Mouse (Mus musculus): ENCODE data around the gene Nrxn3. TPM values are rescaled to one million over a fixed set of nuclear protein-coding genes. Genes with fewer than 3 reads are reported as not detected.

Gene Nrxn3
- polyA plus RNA-seq, 1 experiment from 2014 or later, result 1.3 TPM

DNA sequence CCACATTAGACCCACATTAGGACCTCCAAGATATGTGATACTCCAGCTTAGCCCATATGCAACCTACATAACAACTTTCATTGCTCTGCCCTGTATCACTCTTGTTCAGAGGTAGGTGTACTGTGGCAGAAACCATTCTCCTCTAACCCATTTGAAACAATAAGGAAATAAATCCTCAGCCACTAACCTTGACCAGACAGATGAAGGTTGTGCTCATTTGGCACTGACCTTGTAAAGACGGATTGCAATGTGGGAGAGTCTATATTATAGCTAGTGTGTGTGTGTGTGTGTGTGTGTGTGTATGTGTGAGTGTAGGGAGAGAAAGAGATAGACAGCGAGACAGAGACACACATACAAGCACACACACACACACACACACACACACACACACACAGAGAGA, 253.9 kb downstream of the Nrxn3 start:
- no peak overlapping the region for H3K4me3 ChIP-seq (ENCODE audit: low read length)
- H3K9me3 ChIP-seq (replicated peaks; ENCODE audit: control insufficient read depth, low read length), result no peaks in the 10 kb centered on the region
- H3K27ac ChIP-seq (ENCODE audit: low read length), result no peak overlapping the region
- H3K27me3 ChIP-seq (ENCODE audit: control insufficient read depth, insufficient read depth, low read length), result no peaks in the 10 kb centered on the region
- 71% methylated on average over 2 of the region's 2 CpGs for WGBS
- no peak overlapping the region for H3K4me2 ChIP-seq (ENCODE audit: low read depth, low read length)
- no peak overlapping the region for H3K9ac ChIP-seq (ENCODE audit: low read length)
- no peaks in the 10 kb centered on the region for H3K36me3 ChIP-seq (ENCODE audit: control insufficient read depth, insufficient read depth)
- no peak for ATAC-seq (replicated peaks; ENCODE audit: extremely low read depth, insufficient read depth, low FRiP score)
- no peaks in the 10 kb centered on the region for H3K4me1 ChIP-seq (ENCODE audit: control insufficient read depth, insufficient read depth, low read length)

DNA sequence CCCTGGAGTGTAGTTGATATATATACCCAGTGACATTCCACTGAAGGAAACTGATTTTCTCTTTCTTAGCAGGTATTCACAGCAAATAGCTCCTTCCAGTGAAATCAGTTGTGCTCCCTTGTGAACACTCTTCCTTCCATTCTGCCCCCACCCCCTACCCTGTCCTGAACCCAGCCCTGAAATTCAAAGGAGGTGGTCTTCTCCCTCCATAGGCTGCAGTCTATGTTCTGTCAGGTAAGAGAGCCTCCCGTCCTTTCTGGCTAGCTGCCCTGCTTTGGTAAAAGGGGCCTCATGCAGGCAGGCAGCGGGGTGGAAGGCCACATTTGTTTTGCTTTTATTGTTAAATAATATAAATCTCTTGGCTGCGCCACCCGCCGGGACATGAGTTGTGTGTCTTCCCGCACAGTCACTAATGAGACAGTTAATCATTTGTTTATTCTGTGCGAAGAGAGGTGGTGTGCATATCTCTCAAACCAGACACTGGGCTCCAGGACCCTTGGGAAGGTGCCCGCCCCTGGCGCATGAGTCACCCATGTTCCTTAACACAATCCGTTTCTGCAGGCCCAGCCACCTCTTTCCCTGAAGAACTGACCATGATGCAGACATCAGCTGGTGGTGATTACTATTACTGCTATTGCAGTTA, 261.1 kb downstream of the Nrxn3 start:
- H3K4me1 ChIP-seq (ENCODE audit: control insufficient read depth, insufficient read depth, low read length), result peaks cover 12% of the 10 kb centered on the region
- H3K9me3 ChIP-seq (replicated peaks; ENCODE audit: control insufficient read depth, low read length), result no peaks in the 10 kb centered on the region
- H3K9ac ChIP-seq (ENCODE audit: low read length), result no peak overlapping the region
- no peak overlapping the region for H3K27ac ChIP-seq (ENCODE audit: low read length)
- H3K4me2 ChIP-seq (ENCODE audit: low read depth, low read length), result no peak overlapping the region
- H3K27me3 ChIP-seq (ENCODE audit: control insufficient read depth, insufficient read depth, low read length), result no peaks in the 10 kb centered on the region
- no peak overlapping the region for H3K4me3 ChIP-seq (ENCODE audit: low read length)
- peak; percentile 83; the same call in 1 of the 2 replicates for ATAC-seq (replicated peaks; ENCODE audit: extremely low read depth, insufficient read depth, low FRiP score)
- no peaks in the 10 kb centered on the region for H3K36me3 ChIP-seq (ENCODE audit: control insufficient read depth, insufficient read depth)
- 27% methylated on average over 10 of the region's 10 CpGs for WGBS

DNA sequence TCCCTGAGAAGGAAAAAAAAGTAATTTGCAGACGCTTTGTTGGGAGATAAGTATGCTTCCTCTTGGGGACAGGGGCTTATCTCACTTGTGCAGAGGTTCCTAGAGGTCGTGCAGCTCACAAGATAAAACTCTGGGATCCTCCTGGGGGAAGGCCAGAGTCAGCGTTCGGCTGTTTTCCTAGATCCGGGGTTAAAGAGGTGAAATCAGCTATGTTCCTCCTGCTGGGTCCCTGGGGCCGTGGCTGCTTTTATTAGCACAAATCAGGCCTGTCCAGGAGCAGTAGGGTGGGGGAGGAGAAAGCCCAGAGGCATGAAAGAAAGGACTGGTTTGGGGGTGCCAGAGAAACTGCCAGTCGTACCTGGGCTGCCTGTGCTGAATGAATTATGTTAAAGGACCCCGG, 261.7 kb downstream of the Nrxn3 start:
- peak; percentile 77 for ATAC-seq (replicated peaks; ENCODE audit: extremely low read depth, insufficient read depth, low FRiP score)
- Histone ChIP-seq H3K9me3 (replicated peaks; ENCODE audit: control insufficient read depth, low read length) (no peaks in the 10 kb centered on the region), H3K4me3 (ENCODE audit: low read length) (0 out of 2 replicates have a peak overlapping the region, but pooled peaks have one; percentile 4), H3K36me3 (ENCODE audit: control insufficient read depth, insufficient read depth) (no peaks in the 10 kb centered on the region), H3K9ac (ENCODE audit: low read length) (no peak overlapping the region), H3K4me2 (ENCODE audit: low read depth, low read length) (peak overlapping the region; percentile 38), H3K27ac (ENCODE audit: low read length) (peak overlapping the region; percentile 63), H3K27me3 (ENCODE audit: control insufficient read depth, insufficient read depth, low read length) (no peaks in the 10 kb centered on the region), H3K4me1 (ENCODE audit: control insufficient read depth, insufficient read depth, low read length) (peaks cover 12% of the 10 kb centered on the region)
- WGBS, result 7% methylated on average over 8 of the region's 8 CpGs

DNA sequence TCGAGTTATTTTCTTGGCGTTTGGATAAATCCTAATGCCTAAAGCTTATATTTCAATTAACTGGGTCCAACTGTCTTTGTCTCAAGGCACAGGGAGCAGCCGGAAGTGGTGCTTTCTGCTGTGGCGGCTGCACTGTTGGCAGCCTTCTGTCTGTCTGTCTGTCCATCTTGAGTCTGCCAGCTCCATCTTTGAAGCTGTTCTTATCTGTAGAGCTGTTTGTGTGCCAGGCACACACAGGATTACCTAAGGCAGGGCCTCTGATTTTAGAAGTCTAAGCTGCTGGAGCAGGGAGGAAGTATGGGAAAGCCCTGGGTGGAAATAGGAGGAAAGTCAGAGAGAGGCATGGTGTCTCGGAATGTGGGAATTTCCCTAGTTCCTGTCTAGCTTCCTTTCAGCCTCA, 262.1 kb downstream of the Nrxn3 start:
- H3K4me2 ChIP-seq (ENCODE audit: low read depth, low read length), result peak overlapping the region; percentile 38
- 26% methylated on average over 5 of the region's 5 CpGs for WGBS
- H3K4me1 ChIP-seq (ENCODE audit: control insufficient read depth, insufficient read depth, low read length), result peaks cover 12% of the 10 kb centered on the region
- H3K27ac ChIP-seq (ENCODE audit: low read length), result peak overlapping the region; percentile 63
- H3K36me3 ChIP-seq (ENCODE audit: control insufficient read depth, insufficient read depth), result no peaks in the 10 kb centered on the region
- no peaks in the 10 kb centered on the region for H3K27me3 ChIP-seq (ENCODE audit: control insufficient read depth, insufficient read depth, low read length)
- no peaks in the 10 kb centered on the region for H3K9me3 ChIP-seq (replicated peaks; ENCODE audit: control insufficient read depth, low read length)
- H3K9ac ChIP-seq (ENCODE audit: low read length), result no peak overlapping the region
- H3K4me3 ChIP-seq (ENCODE audit: low read length), result 0 out of 2 replicates have a peak overlapping the region, but pooled peaks have one; percentile 4
- peak; percentile 35; the same call in 1 of the 2 replicates for ATAC-seq (replicated peaks; ENCODE audit: extremely low read depth, insufficient read depth, low FRiP score)

DNA sequence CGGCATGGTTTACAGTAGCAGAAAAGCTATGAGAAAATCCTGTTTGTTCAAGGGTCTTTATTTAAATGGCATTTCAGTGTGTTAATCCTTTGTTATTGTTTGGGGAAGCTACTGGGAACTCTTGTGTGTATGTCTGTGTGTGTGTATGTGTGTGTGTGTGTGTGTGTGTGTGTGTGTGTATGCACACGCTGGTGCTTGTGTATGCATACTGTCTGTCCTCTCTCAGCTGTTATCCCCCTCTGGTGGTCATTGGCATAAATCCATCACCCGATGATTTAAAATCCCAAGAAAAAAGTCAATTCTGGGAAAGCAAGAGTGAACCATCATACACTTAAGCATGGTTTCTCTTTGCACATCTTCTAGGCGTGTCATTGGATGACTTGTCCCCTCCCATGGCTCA, 264.4 kb downstream of the Nrxn3 start:
- no peak for ATAC-seq (replicated peaks; ENCODE audit: extremely low read depth, insufficient read depth, low FRiP score)
- H3K4me2 ChIP-seq (ENCODE audit: low read depth, low read length), result no peak overlapping the region
- H3K4me1 ChIP-seq (ENCODE audit: control insufficient read depth, insufficient read depth, low read length), result peaks cover 12% of the 10 kb centered on the region
- H3K9me3 ChIP-seq (replicated peaks; ENCODE audit: control insufficient read depth, low read length), result no peaks in the 10 kb centered on the region
- no peaks in the 10 kb centered on the region for H3K36me3 ChIP-seq (ENCODE audit: control insufficient read depth, insufficient read depth)
- H3K27ac ChIP-seq (ENCODE audit: low read length), result no peak overlapping the region
- no peak overlapping the region for H3K9ac ChIP-seq (ENCODE audit: low read length)
- 50% methylated on average over 4 of the region's 4 CpGs for WGBS
- no peak overlapping the region for H3K4me3 ChIP-seq (ENCODE audit: low read length)
- no peaks in the 10 kb centered on the region for H3K27me3 ChIP-seq (ENCODE audit: control insufficient read depth, insufficient read depth, low read length)

DNA sequence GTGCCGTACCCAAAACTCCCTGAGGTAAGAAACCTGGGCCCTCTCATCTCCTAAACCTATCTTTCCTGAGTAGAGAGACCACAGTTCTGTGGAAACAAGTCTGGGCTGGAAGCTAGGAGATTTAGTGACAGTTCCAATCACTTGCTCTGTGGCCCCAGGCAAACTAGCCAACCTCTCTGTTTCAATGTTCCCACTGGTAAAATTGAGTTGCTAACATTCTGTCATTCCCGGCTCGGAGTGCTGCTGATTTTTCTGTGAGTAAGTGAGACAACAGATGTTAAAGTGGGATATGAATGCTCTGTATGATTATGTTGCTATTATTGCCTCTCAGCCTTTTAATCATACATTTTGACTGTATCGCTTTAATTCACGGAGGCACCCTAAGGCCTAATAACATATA, 268.1 kb downstream of the Nrxn3 start:
- Histone ChIP-seq H3K4me1 (ENCODE audit: control insufficient read depth, insufficient read depth, low read length) (no peaks in the 10 kb centered on the region), H3K4me2 (ENCODE audit: low read depth, low read length) (no peak overlapping the region), H3K9me3 (replicated peaks; ENCODE audit: control insufficient read depth, low read length) (no peaks in the 10 kb centered on the region), H3K9ac (ENCODE audit: low read length) (no peak overlapping the region), H3K4me3 (ENCODE audit: low read length) (no peak overlapping the region), H3K27me3 (ENCODE audit: control insufficient read depth, insufficient read depth, low read length) (no peaks in the 10 kb centered on the region), H3K27ac (ENCODE audit: low read length) (no peak overlapping the region), H3K36me3 (ENCODE audit: control insufficient read depth, insufficient read depth) (no peaks in the 10 kb centered on the region)
- 82% methylated on average over 5 of the region's 5 CpGs for WGBS
- no peak for ATAC-seq (replicated peaks; ENCODE audit: extremely low read depth, insufficient read depth, low FRiP score)

DNA sequence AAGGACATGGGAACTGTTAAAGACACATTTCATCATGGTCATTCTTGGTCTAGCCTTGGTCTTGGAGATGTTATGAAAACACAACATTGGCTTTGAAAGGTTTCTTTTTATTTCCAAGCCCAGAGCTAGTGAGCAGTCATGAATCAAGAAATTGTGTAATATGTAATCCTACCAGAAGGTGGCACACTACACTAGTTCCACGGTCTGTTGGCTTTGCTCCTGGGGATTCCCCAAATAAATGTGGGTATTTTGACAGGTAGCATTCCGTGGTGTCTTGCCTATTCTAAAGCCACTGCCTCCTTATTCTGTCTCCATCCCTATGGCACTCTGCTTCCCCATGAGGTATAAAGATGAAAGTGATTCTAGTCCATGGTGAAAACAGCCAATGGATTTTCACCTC, 269.5 kb downstream of the Nrxn3 start:
- H3K4me2 ChIP-seq (ENCODE audit: low read depth, low read length), result no peak overlapping the region
- H3K4me3 ChIP-seq (ENCODE audit: low read length), result no peak overlapping the region
- no peaks in the 10 kb centered on the region for H3K4me1 ChIP-seq (ENCODE audit: control insufficient read depth, insufficient read depth, low read length)
- H3K9ac ChIP-seq (ENCODE audit: low read length), result no peak overlapping the region
- 7% methylated on average over 2 of the region's 2 CpGs for WGBS
- H3K27ac ChIP-seq (ENCODE audit: low read length), result no peak overlapping the region
- ATAC-seq (replicated peaks; ENCODE audit: extremely low read depth, insufficient read depth, low FRiP score), result no peak
- H3K27me3 ChIP-seq (ENCODE audit: control insufficient read depth, insufficient read depth, low read length), result no peaks in the 10 kb centered on the region
- H3K36me3 ChIP-seq (ENCODE audit: control insufficient read depth, insufficient read depth), result no peaks in the 10 kb centered on the region
- H3K9me3 ChIP-seq (replicated peaks; ENCODE audit: control insufficient read depth, low read length), result no peaks in the 10 kb centered on the region

DNA sequence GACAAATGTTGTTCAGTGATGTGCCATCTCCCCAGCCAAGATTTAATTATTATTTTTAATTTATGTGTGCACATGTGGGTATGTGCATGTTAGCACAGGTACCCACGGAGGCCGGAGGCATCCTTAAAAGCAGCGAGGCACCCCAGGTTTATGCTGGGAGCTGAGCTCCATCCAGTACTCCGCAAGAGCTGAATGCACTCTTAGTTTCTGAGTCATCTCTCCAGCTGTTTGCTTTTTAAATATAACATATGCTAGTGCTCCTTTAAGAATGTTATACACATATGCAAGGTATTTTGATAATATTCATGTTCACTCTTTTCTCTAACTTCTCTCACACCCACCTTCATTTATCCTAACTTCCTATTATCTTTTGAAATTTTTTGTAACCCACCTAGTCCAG, 271.1 kb downstream of the Nrxn3 start:
- WGBS, result 80% methylated on average over 4 of the region's 4 CpGs
- H3K27me3 ChIP-seq (ENCODE audit: control insufficient read depth, insufficient read depth, low read length), result no peaks in the 10 kb centered on the region

DNA sequence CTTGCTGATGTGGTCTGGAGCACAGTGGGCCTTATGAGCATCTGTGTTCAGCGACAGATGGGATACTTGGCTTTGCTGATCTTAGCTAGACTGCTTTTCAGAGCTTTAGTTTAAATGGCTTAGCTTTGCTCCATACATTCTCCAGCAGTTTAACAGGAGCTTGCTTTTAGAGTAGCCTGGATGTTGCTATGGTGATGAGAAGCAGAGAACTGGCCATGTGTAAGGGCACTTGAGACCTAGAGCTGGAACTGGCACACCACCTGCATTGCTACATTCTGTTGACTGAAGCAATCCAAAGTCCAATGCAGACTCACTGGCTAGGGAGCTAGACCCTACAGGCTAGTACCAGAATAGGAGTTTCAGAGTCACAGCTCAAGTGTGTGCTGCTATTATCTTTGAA, 293.8 kb downstream of the Nrxn3 start:
- H3K4me2 ChIP-seq (ENCODE audit: low read depth, low read length), result no peak overlapping the region
- H3K36me3 ChIP-seq (ENCODE audit: control insufficient read depth, insufficient read depth), result no peaks in the 10 kb centered on the region
- H3K27me3 ChIP-seq (ENCODE audit: control insufficient read depth, insufficient read depth, low read length), result no peaks in the 10 kb centered on the region
- H3K27ac ChIP-seq (ENCODE audit: low read length), result no peak overlapping the region
- ATAC-seq (replicated peaks; ENCODE audit: extremely low read depth, insufficient read depth, low FRiP score), result no peak
- H3K4me1 ChIP-seq (ENCODE audit: control insufficient read depth, insufficient read depth, low read length), result no peaks in the 10 kb centered on the region
- H3K9me3 ChIP-seq (replicated peaks; ENCODE audit: control insufficient read depth, low read length), result no peaks in the 10 kb centered on the region
- 79% methylated on average over 1 of the region's 1 CpGs for WGBS
- H3K4me3 ChIP-seq (ENCODE audit: low read length), result no peak overlapping the region
- H3K9ac ChIP-seq (ENCODE audit: low read length), result no peak overlapping the region

More for the DNA sequence above, 271.1 kb downstream of the Nrxn3 start:
- Histone ChIP-seq H3K9ac (ENCODE audit: low read length) (no peak overlapping the region), H3K36me3 (ENCODE audit: control insufficient read depth, insufficient read depth) (no peaks in the 10 kb centered on the region), H3K4me1 (ENCODE audit: control insufficient read depth, insufficient read depth, low read length) (no peaks in the 10 kb centered on the region), H3K9me3 (replicated peaks; ENCODE audit: control insufficient read depth, low read length) (no peaks in the 10 kb centered on the region), H3K4me2 (ENCODE audit: low read depth, low read length) (no peak overlapping the region), H3K4me3 (ENCODE audit: low read length) (no peak overlapping the region), H3K27ac (ENCODE audit: low read length) (no peak overlapping the region)
- no peak for ATAC-seq (replicated peaks; ENCODE audit: extremely low read depth, insufficient read depth, low FRiP score)

Data from heart, embryonic 16.5 days (tissue).